Mouse (Mus musculus) granulocyte monocyte progenitor cell, adult 5-6 weeks (primary cell): Measurements from ENCODE around the gene Rpgrip1l. TPM values are rescaled to one million over a fixed set of nuclear protein-coding genes. Genes with fewer than 3 reads are reported as not detected.

Experiments used
- ATAC-seq: replicated peaks from 2 replicates; pipeline ENCODE4 v1.8.0; 2016; ENCODE audit warnings: mild to moderate bottlenecking, moderate TSS enrichment, inconsistent platforms; ENCODE audit not compliant: poor library complexity, severe bottlenecking
- total RNA-seq, 2 experiments: library from RNA; stranded (forward) in 1 of 2; stranded (reverse) in 1 of 2; fragments of 200-712, 200-1000 nt in 1 of 2; fragments of >200 nt in 1 of 2; fragmentation: Nextera tagmentation in 1 of 2; gene quantifications; 2 replicates each; pipeline ENCODE4 v1.2.3; 2014 to 2017

Gene Rpgrip1l
- total RNA-seq, 2 experiments from 2014 or later, result 8.7 to 12.5 TPM

- ATAC-seq, result no peak
Measured at GRCm38 (mm10) chr8:91280467-91281212, 32.4 kb downstream of the Rpgrip1l start.

- no peak for ATAC-seq
Measured at GRCm38 (mm10) chr8:91278060-91278459, 35.0 kb downstream of the Rpgrip1l start.

- peak; percentile 55 for ATAC-seq
Measured at GRCm38 (mm10) chr8:91276337-91276736, 36.7 kb downstream of the Rpgrip1l start.

- no peak for ATAC-seq
Measured at GRCm38 (mm10) chr8:91273493-91273892, 39.6 kb downstream of the Rpgrip1l start.

GRCm38 (mm10) chr8:91269374-91269958 is 43.6 kb downstream of the Rpgrip1l start:
- ATAC-seq, result peak; percentile 62

- ATAC-seq, result no peak
Measured at GRCm38 (mm10) chr8:91264564-91264963, 48.5 kb downstream of the Rpgrip1l start.

- no peak for ATAC-seq
Measured at GRCm38 (mm10) chr8:91263939-91264338, 49.1 kb downstream of the Rpgrip1l start.

- ATAC-seq, result peak; percentile 90
Measured at GRCm38 (mm10) chr8:91261598-91261997, 51.5 kb downstream of the Rpgrip1l start.

- ATAC-seq, result peak; percentile 52
Measured at GRCm38 (mm10) chr8:91250966-91251365, 62.1 kb downstream of the Rpgrip1l start.

GRCm38 (mm10) chr8:91249758-91250466 is 63.1 kb downstream of the Rpgrip1l start:
- no peak for ATAC-seq

- ATAC-seq, result no peak
Measured at GRCm38 (mm10) chr8:91245821-91246454, 67.1 kb downstream of the Rpgrip1l start.

GRCm38 (mm10) chr8:91242721-91243120 is 70.3 kb downstream of the Rpgrip1l start:
- no peak for ATAC-seq

- no peak for ATAC-seq
Measured at GRCm38 (mm10) chr8:91241873-91242519, 71.1 kb downstream of the Rpgrip1l start.

GRCm38 (mm10) chr8:91241371-91241770 is 71.7 kb downstream of the Rpgrip1l start:
- no peak for ATAC-seq

GRCm38 (mm10) chr8:91237191-91237590 is 75.9 kb downstream of the Rpgrip1l start:
- no peak for ATAC-seq

- no peak for ATAC-seq
Measured at GRCm38 (mm10) chr8:91234097-91234496, 79.0 kb downstream of the Rpgrip1l start.

GRCm38 (mm10) chr8:91227421-91227841 is 85.6 kb downstream of the Rpgrip1l start:
- no peak for ATAC-seq

- ATAC-seq, result no peak
Measured at GRCm38 (mm10) chr8:91224227-91224626, 88.8 kb downstream of the Rpgrip1l start.

GRCm38 (mm10) chr8:91221841-91222240 is 91.2 kb downstream of the Rpgrip1l start:
- ATAC-seq, result no peak

- no peak for ATAC-seq
Measured at GRCm38 (mm10) chr8:91218271-91218670, 94.8 kb downstream of the Rpgrip1l start.
